Mouse (Mus musculus): ENCODE results near the gene Sh3d19. TPM values are rescaled to one million over a fixed set of nuclear protein-coding genes. Genes with fewer than 3 reads are reported as not detected.

Gene Sh3d19
- total RNA-seq, 2 experiments from 2014 or later = 3.0 to 5.6 TPM

DNA sequence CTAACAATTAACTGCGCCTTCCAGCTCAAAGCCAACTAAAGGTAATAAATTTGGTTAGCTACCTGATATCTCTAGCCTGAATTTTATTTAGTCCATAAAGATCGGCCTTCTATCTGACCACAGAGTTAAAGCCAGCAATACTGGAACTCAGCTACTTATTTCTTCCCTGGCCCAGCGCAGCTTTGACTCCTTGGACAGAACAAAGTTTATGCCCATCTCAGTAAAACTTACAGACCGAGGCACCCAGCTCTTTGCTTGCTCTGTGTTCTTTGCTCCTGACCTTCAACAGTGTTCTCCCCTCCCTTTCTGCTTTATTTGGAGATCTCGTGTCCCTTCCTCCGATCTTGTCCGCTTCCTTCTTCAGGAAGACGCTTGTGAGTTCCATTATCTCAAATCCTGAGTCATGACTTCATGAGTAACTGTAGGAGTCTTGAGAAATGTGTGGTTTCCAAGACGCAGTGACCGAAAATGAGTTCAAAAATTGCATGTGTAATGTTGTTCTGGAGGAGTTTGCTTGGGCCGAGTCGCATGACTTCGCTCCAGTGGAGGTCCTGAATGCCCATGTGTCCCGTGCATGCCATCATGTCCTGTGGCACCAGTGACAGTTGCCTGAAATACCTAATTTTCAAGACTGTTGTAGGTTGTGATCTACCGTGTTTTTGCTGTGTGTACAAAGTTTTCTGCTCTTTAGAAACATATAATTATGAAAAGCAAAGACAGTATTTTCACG lies 50.2 kb downstream of the Sh3d19 start:
- no peak for ATAC-seq (replicated peaks; ENCODE audit: low FRiP score, low TSS enrichment, poor library complexity, severe bottlenecking)

DNA sequence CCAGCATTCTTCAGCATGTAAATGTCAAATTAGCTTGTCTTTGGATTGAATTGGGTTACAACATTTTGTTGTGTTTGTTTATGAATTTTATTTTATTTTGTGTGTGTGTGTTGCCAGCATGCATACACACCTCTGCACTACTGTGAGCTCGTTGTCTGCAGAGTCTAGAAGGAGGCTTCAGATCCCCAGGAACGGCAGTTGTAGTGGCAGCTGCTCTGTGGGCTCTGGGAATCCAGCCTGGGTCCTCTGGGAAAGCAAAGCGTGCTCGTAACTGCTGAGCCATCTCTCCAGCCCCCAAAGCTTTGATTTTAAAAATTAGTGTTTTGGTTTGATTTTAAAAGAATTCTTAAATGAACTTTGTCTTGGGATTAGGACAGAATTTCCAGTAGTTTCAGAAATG lies 50.7 kb downstream of the Sh3d19 start:
- no peak for ATAC-seq (replicated peaks; ENCODE audit: low FRiP score, low TSS enrichment, poor library complexity, severe bottlenecking)

DNA sequence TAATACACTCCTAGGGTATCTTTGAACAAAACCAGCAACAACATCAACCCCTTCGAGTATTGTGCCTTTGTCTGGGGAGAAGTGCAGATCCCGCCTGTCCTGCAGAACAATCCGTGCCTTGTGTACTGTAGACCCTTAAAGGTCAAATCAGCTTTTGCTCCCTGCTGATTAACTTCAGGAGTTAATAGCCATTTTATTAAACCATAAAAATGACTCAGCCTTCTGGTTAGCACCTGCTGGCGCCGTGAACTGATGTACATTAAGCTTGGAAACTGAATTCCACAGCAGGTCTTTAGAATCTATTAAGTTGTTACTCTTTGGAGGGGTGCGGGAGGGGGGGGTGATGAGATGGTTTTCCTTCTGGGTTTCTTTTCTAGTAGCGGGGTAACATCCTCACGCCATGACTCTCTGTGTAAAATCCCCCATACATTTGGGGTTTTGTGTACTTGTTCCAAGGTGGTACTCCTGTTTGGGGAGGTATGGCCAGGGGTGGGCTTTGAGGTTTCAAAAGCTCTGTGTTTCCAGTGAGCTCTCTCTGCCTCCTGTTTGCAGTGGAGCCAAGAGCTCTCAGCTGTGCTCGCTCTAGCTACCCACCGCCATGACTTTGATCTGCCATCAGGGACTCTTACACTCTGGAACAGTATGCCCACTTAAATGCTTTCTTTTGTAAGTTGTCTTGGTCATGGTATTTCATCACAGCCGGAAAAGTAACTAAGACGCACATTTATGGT lies 53.3 kb downstream of the Sh3d19 start:
- no peak for ATAC-seq (replicated peaks; ENCODE audit: low FRiP score, low TSS enrichment, poor library complexity, severe bottlenecking)

GRCm38 (mm10) chr3:86025341-86026137 lies 54.6 kb downstream of the Sh3d19 start:
- no peak for ATAC-seq (replicated peaks; ENCODE audit: low FRiP score, low TSS enrichment, poor library complexity, severe bottlenecking)

GRCm38 (mm10) chr3:86028658-86029375 lies 57.9 kb downstream of the Sh3d19 start:
- ATAC-seq (replicated peaks; ENCODE audit: low FRiP score, low TSS enrichment, poor library complexity, severe bottlenecking) = peak; percentile 59; the same call in 1 of the 2 replicates

- no peak for ATAC-seq (replicated peaks; ENCODE audit: low FRiP score, low TSS enrichment, poor library complexity, severe bottlenecking)
Observed at GRCm38 (mm10) chr3:86030566-86030965, 59.7 kb downstream of the Sh3d19 start.

DNA sequence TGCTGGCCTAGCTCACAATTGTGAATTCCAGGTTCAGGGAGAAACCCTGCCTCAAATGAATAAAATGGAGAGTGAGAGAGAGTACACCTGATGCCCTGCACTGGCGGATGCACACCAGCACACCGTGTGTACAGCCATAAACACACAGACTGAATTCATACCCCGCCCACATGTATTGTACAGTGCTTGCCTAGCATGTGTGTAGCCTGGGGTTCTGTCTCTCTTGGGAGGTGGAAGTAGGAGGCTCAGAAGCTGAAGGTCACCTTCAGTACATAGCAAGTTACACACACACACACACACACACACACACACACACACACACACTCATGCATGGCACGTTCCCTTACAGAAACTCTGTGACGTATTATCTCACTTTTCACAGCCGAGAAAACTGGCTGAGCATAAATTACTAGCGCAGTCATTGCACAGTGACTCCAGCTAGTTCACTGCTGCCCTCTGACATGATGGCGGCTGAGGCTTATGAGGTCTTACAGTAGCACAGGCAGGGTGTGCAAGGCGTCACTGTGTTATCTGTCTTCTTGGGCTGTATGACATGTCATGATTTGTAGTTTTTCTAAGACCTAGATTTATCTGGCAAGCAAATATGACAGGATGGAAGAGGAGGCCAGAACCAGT lies 62.7 kb downstream of the Sh3d19 start:
- ATAC-seq (replicated peaks; ENCODE audit: low FRiP score, low TSS enrichment, poor library complexity, severe bottlenecking) = no peak

DNA sequence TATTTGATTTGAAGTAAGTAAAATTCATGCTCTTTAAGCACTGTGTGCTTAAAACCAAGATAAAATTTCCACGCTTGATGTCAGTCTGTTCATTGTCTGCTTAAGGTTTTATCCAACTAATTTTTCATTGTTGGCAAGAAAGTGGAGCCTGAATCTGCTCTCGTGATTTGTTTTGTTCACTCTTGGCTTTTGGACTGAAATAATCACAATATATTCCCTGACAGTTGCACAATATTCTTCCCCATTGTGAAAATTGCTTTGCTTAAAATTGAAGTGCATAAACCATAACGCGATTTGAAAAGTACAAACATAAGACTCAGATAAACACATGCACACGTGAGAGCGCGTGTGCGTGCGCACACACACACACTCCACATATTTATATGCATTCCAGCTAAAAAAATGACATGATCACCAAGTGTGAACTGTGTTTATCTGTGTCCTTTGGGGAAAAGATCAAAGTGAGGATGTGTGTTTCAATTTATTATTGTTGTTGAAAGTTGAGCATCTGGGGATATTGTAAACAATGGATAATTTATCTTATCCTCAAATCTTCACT lies 67.1 kb downstream of the Sh3d19 start:
- no peak for ATAC-seq (replicated peaks; ENCODE audit: low FRiP score, low TSS enrichment, poor library complexity, severe bottlenecking)

DNA sequence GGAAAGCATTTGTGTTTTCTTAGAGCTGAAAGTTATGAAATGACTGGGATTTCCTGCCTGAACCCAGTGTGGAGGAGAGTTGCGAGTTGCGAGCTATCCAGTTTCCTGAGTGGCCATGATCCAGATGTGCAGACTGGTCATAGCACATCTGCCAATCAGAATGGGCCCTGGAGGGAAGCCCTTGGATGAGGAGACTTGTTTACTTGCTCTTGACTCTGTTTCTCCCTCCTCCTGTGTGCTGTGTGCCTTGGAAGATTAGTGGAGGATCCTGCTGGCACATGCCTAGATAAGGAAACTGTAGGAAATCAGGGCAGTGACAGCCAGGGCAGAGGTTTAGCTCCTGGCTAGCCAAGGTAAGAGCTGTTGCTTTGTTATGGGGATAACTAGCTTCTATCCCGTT lies 67.7 kb downstream of the Sh3d19 start:
- no peak for ATAC-seq (replicated peaks; ENCODE audit: low FRiP score, low TSS enrichment, poor library complexity, severe bottlenecking)

DNA sequence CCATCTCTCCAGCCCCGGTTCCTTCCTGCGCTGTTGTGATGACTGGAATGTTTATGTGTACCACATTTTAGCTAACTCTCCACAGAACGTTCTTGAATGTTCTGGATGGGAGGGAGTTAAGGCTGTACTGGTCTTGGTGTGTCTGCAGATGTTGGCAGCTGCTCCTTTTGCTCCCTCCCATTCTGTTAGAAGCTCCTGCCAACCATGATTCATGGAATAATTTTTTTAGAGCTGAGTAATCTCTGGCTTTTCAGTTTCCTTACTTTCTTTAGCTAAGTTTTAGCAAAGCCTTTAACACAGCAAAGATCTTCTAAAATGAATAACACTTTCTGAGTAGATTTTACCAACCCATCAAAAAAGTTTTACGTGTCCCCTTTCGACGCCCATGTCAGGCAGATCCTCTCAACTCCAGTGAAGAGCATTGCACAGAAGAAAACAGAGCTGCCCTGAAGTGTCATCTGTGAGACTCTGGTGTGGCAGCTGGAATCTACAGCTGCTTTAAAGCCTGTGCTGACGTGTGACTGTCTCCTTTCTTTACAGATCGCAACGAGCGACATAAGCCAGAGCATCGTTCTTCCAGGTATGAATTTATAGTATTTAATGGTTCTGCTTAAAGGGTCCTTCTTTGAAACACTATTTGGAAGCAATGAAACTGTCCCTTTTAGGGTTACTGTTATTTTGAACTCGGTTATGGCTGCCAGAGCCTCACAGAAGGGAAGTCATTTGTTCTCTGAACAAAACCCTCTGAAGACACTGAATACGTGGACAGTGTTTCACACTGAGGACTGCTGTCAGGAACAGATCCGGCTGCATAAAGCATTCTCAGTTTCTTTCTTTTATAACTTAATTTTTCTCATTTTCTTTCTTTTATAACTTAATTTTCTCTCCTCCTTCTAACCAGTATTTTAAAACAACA lies 69.6 kb downstream of the Sh3d19 start:
- ATAC-seq (replicated peaks; ENCODE audit: low FRiP score, low TSS enrichment, poor library complexity, severe bottlenecking) = no peak

GRCm38 (mm10) chr3:86047686-86048408 lies 76.9 kb downstream of the Sh3d19 start:
- ATAC-seq (replicated peaks; ENCODE audit: low FRiP score, low TSS enrichment, poor library complexity, severe bottlenecking) = no peak

- ATAC-seq (replicated peaks; ENCODE audit: low FRiP score, low TSS enrichment, poor library complexity, severe bottlenecking) = no peak
Observed at GRCm38 (mm10) chr3:86049041-86049440, 78.1 kb downstream of the Sh3d19 start.

DNA sequence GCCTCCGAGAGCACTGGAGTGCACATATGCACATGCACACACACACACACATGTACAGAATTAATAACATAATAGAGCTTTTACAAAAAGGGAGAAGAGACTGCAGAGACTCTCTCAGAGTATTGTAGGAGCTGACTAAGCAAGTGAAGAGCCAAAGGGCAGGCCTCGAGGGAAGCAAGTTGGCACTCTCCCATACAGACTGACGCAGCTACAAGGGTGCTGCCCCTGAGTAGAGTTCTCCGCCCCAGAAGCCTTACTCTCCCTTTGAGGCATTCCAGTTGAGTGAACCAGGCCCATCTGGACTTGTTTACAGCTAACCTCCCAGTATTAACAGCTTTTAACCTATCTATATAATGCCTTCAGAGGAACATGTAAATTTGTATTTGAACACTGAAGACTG lies 85.8 kb downstream of the Sh3d19 start:
- ATAC-seq (replicated peaks; ENCODE audit: low FRiP score, low TSS enrichment, poor library complexity, severe bottlenecking) = no peak

GRCm38 (mm10) chr3:86057436-86058095 lies 86.7 kb downstream of the Sh3d19 start:
- ATAC-seq (replicated peaks; ENCODE audit: low FRiP score, low TSS enrichment, poor library complexity, severe bottlenecking) = no peak

DNA sequence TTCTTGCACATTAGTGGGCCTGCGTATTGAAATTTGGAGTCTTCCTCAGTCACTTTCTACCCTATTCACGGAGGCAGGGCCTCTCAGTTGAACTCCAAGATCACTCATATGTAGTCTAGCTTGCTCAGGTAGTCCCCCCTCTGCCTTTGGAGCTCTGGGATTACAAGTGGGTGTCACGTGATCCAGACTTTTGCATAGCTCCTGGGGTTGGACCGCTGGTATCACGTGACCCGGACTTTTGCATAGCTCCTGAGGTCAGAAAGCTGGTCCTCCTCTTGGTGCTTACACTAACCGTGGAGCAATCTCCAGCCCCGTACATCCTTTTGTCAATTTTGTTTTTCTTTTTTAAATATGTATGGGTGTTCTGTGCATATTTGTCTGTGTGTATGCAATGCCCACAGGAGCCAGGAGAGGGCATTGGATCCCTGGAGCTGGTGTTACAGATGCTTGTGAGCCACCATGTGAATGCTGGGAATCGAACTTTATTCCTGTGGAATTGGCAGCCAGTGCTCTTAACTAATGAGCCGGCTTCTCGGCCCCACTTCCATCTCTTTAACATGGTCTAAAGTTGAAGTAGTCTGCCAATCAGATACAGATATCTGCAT lies 98.8 kb downstream of the Sh3d19 start:
- peak; percentile 85 for ATAC-seq (replicated peaks; ENCODE audit: low FRiP score, low TSS enrichment, poor library complexity, severe bottlenecking)

- ATAC-seq (replicated peaks; ENCODE audit: low FRiP score, low TSS enrichment, poor library complexity, severe bottlenecking) = no peak
Observed at GRCm38 (mm10) chr3:86070799-86071198, 99.9 kb downstream of the Sh3d19 start.

All from megakaryocyte-erythroid progenitor cell, adult 5-6 weeks (primary cell).